Mouse (Mus musculus): ENCODE data around the gene Flrt1.
A peak's percentile ranks its signal among the peaks of the same experiment; 100 is the strongest.

The Flrt1 gene

DNA sequence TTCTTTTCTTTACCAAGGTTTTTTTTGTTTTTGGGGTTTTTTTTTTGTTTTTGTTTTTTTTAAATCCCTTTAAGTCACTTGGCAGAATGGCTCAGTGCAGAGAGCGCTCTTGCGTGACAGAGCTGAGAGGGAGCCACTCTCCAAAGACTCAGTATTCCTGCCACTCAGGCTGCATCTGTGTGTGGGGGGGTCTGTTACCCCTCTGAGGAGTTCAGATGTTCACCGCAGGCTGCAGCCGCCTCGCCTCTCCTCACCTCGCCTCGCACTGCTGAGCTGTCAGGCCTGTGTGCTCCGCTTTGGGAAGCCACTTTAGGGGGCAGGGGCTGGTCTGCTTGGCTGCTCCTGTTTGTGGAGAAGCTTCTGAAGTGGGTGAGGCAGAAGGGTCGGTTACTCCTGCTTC lies at the start of gene Flrt1:
Gene Flrt1 (minus strand): TSS at position 186 of the 400 bp plus-strand sequence.
- no peak for DNase-seq (ENCODE audit: low read depth, low spot score)

DNA sequence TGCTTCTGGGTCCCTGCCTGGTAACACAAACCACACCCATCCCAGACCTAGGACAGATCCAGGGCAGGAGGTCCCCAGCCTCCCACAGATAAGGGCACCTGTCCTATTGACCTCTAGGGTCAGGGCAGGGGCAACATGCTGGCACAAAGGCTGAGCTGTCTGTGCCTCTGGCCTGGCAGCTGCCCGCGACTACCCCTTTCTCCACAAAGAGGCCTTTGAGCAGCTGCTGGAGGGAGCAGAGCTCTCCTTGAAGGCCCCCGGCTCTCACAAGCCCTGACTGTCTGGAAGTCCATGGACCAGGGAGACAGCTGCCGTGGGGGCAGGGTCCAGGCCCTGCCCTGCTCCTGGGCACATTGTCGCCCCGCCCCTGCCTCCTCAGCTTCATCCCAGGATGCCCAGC lies 49.7 kb upstream of the Flrt1 start:
- DNase-seq (ENCODE audit: low read depth, low spot score), result no peak

DNA sequence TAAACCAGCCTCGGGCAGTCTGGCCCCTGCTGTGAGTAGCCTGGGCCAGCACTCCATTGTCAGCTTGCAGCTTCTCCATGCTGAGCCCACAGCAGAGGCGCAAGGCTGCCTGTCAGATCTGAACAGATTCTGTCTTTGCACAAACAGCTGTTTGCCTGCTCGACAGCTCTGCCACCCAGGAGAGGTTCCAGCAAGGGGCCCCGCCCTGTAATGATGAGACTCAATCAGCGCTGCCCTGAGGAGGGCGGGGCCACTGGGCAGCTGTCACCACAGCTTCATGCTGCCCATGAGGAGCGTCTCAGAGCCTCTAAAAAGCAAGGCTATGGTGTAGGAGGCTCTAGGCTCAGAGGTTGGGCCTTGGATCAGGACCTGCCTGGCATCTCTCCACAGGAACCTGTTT lies 47.7 kb upstream of the Flrt1 start:
- no peak for DNase-seq (ENCODE audit: low read depth, low spot score)

DNA sequence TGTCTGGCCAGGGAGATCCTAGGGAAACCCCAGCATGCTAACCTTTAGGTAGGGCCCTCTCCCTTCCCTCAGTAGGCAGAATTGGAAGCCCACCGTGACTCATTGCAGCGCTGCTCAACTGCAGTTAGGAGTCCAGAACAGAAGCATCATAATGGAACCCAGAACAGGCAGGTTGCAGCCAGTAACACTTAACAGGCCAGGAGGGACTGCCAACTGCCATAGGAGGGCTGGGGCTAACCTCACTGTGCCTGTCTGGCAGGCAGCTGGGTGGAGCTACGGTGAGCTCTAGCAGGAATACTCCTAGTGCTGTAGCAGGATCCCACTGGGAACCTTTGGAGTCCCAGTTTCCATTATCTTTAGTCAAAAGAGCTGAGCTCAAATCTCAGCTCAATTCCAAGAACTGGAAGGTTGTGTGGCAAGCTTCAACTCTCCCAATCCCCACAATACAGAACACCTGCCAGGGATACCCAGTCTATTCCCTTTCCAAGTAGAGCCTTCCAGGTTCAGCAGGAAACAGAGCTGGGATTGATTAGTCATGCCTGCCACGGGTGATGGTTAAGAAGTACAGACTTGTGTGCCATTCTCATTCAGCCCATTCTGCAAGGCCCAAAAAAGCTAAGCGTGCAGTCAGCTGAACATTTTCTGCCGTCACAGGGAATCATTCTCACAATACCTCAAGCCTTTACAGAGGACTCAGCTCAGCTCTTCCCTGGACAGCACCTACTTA lies 46.6 kb upstream of the Flrt1 start:
- DNase-seq (ENCODE audit: low read depth, low spot score), result no peak

DNA sequence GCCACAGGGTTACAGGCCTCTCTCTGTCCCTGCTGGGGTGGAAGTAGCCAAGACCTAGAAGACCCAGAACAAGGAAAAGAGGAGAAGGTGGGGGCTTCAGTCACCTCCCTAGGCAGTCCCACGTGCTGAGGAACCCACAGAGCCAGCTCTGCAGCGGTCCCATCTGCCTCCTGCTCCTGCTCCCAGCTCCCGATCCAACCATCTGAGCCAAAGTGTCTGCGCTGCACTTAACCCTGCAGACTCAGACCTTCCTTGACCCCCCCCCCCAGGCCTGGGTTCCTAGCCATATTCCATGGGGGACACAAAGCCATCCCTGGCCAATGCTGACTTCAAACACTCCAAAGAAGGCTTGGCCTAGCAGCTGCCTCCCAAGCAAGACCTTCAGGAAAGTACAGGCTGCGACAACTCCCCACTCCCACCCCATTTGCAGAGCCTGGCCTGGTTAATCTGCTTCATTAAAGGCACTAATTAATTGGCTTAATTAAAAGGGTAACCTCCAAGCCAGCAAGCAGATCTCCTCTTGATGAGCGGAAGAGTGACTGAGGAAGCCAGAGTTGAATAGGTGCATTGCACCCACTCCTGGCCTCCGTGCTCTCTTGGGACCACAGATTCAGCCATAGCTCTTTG lies 45.9 kb upstream of the Flrt1 start:
- no peak for DNase-seq (ENCODE audit: low read depth, low spot score)

DNA sequence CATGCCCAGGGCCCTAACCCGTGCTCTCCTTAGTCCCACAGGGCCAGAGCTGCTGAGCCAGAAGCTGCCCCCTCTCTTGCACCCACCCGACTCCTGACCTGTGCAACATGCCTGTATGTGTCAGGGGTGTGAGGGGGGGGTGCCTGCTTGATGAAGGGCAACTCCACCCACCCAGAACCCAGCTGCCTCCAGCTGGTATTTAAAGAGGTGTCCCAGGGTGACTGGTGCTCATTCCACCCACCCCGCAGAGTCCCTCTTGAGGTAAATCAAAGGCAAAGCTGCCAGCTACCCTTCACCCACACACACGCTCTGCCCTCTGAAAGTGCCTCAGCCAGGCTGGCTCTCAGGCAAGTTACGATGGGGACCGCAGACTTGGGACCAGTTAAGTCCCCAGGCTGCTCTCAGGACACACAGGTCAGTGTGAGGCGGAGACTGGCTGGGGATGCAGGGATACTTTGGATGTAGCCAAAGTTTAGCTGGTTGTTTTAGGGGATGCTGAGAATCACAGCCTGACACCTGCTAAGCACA lies 43.7 kb upstream of the Flrt1 start:
- DNase-seq (ENCODE audit: low read depth, low spot score), result no peak

DNA sequence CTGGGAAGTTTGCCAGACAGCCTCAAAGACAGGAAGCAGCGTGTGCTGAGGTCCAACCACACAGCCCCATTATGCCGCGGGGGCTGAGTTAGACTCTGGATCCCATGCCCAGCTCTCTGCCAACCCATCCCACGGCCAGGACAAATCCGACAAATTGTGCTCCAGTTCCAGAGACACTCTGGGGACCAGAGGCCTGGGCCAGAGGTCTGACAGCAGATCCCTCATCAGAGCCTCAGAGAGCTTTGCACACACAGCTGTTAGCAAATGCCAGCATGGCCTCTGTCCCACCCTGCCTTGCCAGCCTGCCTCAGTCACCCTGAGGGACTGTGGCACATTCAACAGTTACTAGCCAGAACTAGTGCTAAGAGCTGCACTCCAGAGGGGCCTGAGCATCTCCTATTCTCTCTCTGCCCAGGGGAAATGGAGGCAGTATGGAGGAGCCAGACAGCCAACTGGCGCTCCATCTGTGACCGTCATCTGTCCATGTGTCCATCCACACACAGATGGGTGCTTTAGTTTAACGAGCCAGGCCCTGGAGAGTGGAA lies 43.1 kb upstream of the Flrt1 start:
- no peak for DNase-seq (ENCODE audit: low read depth, low spot score)

DNA sequence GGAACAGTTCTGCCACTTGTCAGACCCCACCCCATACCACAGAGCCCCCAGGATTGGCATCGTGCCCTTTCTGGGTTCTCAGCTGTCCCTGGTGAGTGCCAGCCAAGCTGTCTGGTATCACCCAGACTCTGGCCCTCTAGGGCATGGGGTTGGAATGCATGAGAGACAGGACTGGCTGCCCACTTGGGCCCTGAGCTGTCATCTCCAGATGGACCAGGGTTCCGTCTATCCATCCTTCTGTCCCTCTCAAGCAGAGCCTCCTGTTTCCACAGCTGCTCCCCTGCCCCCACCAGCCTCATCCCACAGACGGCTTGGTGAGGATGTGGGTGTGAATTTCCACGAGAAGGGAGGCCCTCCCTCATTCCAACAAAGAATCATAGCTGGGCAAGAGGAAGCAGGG lies 42.6 kb upstream of the Flrt1 start:
- no peak for DNase-seq (ENCODE audit: low read depth, low spot score)

DNA sequence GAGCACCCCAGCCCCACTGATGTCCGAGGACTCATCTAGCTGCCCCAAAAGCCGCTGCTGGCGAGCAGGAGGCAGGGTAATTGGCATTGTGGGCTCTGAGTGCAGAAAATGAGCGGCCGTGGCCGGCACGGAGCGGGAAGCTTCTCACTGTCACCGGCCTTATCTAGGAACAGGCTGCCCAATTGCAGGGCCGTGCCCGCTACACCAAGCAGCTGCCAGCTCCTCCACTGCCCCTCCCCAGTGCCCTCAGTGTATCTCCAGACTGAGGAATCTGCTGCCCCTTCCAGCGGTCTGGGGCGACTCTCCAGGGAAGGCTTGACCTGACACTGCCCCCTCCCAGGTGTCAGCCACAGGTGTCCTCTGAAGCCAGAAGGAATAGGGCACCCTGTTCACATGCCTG lies 40.8 kb upstream of the Flrt1 start:
- DNase-seq (ENCODE audit: low read depth, low spot score), result no peak

DNA sequence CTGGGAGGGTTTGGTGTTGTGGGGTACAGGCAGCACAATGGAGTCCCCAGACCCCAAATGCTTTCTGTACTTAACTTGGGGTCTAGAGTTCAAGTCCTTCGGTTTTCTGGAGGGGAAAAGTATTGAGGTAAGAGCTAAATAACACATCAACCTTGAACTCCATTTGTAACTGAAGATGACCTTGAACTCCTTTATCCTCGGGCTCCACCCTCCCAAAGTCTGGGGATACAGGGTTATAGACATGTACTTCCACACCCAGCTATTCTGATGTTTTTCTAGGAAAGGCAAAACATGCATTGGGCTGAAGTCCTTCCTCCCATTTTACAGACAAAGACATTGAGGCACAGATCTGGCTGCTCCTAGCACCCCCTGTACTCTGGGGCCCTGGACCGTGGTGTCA lies 38.9 kb upstream of the Flrt1 start:
- peak; percentile 57 for DNase-seq (ENCODE audit: low read depth, low spot score)

DNA sequence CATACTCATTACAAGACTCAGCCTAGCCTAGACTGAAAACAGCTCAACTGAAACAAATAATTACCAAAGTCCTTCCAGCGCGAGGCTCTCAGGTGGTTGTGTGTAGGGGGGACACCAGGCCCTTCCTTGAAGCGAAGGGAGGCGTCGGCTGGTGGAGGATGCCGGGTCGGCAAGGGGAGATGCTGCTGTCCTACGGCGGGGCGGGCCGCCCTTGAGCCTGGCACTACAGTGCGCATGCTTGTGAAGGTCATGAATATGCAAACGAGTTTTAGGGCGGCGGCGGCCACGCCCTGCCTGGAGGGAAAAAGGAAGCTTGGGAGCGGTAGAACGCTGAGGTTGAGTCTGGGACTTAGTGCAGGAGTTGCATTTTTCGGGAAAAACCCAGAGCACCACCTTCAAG lies 38.3 kb upstream of the Flrt1 start:
- peak; percentile 89 for DNase-seq (ENCODE audit: low read depth, low spot score)

DNA sequence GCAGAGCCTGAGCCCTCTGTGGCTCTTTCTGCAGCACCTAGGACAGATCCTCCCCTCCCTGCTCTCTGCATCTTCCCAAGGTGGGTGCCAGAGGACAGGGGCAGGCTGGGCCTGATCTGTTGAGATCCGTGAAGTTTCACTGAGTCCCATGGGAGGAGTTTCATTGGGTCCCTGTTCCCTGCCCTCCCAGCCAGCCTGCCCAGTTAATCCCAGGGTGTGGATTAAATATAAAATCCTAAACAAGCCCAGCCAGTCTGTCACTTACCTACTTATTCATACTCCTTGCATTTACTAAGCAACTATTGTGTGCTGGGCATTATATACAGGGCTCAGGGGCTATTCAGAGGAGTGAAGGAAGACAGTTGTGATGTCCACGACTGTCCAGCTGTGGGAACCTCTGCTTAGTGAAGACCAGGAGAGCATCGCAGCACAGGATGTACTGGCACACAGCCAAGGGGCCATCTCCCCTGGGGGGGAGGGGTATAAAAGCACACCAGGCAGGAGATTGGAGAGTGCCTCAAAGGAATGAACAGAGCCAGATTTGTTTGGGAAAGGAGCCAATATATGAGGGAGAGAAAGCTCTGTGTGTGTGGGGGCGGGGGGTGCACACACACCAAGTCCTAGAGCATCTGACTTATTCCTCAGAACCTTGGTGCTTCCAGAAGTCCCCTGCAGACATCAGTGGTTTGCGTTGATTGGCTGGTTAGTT lies 36.8 kb upstream of the Flrt1 start:
- no peak for DNase-seq (ENCODE audit: low read depth, low spot score)

DNA sequence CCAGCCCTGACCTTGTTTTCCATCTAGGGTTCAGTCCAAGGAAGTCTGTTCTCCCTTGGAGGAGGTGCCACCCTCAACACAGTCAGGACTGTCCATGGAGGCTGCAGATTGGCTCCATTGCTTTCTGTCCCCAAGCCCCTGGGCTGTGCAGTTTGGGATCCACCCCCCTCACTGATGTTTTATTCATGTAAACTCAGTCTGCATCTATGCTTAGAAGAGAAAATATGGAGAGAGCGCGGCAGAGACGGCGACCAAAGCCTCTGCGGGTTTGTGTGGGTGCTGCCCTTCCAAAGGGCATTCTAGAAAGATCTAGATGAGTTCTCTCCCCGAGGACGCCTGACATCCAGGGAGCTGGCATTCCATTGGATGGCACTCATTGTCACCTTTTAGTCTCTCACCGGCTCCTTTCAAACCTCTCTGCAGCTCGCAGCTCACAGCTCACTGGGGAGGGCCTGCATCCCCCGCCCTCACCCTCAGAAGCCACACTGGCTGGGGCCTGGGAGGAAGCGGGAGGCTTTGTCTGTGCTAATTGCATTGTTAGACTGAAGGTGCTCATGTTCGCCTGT lies 35.4 kb upstream of the Flrt1 start:
- no peak for DNase-seq (ENCODE audit: low read depth, low spot score)

DNA sequence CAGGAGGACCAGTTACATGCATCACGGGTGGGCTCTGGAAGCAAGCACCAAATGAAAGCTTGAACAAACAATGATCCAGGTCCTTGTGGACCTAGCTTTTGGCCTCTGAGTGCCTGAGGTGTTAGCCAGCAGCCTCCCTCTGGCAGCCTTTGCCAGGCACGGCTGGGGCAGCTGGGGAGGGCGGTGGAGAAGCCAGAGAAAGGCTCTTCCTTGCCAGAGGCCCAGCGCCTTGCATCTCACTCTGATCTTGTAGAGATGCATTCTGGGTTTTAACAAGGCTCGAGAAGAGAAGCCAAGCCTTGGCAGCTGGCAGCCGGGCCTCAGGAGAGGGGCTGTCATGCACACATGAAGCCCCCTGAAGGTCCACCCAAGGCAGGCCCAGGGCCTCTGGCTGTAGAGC lies 34.8 kb upstream of the Flrt1 start:
- DNase-seq (ENCODE audit: low read depth, low spot score), result no peak

DNA sequence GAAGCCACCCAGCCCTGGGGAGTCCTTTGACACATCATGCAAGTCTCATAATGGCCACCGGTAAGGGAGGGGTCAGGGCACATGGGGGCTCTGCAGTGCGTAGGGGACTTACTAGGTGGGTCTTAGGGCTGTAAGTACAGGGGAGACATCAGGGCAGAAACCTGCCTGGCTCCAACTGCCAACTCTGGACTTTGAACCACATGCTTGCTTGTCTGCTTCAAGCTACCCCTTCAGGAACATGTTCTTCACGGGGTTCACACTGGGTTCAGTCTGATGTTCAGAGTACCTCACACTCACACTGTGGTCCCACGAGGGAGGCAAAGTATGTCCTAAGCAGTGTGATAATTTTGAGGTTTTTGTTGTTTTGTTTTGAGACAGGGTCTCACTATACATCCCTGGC lies 33.8 kb upstream of the Flrt1 start:
- no peak for DNase-seq (ENCODE audit: low read depth, low spot score)

DNA sequence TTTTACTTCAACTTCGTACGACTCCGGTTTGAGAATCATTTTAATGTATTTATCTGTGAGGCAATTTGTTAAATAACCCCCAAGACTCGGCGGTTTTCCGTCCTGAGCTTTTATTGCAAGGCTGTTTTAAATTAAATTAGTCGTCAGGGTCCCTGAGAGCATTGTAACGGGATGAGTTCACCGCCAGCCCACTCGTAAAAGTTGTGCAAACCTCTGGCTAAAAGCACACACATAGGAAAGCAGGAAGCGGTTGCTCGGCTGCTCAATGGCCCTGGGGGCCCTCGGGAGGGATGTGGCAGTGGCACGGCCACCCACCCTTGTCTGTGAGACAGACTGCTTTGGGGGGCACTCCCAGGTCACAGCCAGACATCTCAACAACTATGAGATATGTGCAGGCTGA lies 32.8 kb upstream of the Flrt1 start:
- DNase-seq (ENCODE audit: low read depth, low spot score), result no peak

DNA sequence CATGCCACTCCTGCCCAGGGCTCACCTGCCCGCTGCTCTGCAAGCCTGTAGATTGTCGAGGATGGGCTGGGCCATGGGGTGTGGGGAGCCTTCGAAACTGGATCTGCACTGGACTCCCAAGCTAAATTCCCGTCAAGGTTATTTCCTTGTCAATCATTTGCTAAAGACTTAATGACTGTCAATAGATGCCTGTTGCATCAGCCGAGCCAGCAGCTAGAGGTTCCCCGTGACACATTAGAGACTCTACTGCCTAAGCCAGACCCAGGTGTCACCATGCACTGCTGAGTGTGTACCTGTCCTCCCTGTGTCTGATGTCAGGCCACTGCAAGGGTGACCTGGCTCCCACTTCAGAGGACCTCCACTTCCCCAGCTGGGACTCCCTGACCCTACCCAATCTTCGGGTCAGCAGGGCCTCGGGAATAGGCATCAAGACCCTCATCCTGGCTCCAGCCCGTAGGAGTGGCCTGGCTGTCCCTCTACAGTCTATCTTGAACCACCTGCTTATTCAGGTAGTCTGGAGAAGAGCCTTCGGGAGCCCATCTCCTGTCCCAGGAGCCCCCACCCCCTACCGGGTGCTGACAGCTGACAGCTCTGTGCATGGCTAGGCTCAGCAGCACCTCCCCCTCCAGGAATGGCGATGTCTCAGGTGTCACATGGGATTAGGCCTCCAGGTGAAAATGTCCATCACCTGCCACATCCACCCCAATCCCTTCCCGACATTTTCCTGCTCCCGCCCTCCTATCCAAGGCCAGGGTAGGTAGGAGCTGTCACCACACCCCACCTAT lies 31.4 kb upstream of the Flrt1 start:
- no peak for DNase-seq (ENCODE audit: low read depth, low spot score)

DNA sequence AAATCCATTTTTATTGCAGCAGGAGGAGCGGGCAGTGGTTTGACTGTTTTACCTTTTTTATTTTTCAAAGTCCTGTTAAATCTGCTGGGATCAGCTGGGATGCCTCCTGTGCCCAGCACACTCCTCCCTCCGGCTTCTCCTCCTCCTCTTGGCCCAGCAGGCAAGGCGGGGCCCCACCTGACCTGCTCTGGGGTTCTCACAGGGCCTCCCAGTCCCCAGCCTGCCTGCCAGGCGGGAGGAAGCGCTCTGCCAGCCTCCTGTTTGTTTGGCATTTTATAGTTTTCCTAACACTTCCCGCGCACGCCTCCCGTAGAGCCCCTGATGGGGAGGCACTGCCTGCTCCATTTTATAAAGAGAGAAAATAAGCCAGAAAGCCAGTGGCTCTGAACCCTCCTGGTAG lies 30.5 kb upstream of the Flrt1 start:
- DNase-seq (ENCODE audit: low read depth, low spot score), result no peak

DNA sequence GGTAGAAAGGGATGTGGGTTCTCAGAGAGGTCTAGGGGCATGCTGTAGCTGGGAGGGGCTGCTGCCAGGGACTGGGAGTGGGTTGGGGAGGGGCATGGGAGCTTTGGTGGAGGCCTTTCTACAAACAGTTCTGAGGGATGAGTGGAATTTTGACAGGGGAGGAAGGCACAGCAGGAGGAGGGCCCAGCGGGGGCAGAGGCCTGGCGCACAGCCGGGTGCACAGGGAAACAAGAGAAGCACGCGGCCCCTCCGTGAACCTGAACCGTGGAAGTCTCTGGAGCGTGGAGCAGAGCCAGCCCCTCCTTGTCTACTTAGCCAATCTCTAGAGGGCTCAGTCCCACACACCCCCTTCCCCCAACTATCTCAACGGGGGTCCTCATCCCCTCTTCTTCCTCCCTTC lies 30.0 kb upstream of the Flrt1 start:
- DNase-seq (ENCODE audit: low read depth, low spot score), result no peak

DNA sequence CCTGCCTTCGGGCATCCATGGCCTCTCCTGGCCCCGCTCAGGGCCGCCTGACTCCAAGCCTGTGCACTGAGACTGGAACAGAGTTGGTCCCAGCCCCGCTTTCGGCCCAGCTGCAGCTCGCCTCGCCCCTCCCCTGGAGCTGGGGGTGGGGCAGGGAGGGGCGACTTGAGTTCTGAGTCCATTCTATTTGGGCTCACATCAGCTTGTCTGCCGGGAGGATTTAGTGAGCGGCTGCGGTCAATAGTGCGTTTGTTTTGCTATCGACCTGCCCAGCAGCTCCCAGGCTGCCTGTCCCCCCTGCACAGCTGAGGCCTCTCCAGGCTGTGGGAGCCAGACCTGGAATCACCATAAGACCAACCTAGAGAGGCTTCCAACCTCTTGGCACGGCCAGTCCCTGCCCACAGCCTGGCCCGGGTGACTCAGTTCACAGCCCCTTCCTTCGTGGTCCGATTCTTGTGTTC lies 29.1 kb upstream of the Flrt1 start:
- DNase-seq (ENCODE audit: low read depth, low spot score), result peak; percentile 49

DNA sequence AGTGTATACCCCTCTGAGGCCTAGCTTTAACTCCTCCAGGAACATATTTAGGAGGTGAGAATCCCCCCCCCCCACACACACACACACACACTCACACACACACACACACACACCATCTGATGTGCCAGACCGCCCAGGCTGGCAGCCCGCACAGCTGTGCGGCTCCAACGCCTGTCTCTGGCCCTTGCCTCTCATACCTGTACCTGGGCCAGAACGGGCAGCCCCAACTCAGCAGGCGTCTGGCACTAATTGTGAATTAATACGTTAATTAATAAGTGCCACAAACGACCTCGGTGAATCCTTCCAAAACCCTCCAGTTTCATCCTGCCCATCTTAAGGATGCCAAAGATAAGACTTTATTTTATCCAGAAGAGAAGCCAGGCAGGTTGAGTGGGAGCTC lies 27.9 kb upstream of the Flrt1 start:
- DNase-seq (ENCODE audit: low read depth, low spot score), result no peak

Data from R1 (cell line).